Mouse (Mus musculus) MEL-GATA-1-ER (cell line): ENCODE measurements at regions not wholly inside any gene's neighbourhood (a gene's known extent, or its start where the extent isn't known, plus 50 kb on each side); places are given as distances from the start of the nearest gene placed in this dataset.

Source experiments
- DNase-seq: peaks from one replicate; pipeline ENCODE4 v3.0.0-alpha.2; 2012; ENCODE audit warnings: low read depth; ENCODE audit errors: extremely low read depth

GRCm38 (mm10) chr3:3000199-3000598, 2750.4 kb upstream of the Gm8797 start:
- DNase-seq: peak; percentile 40

- no peak for DNase-seq
Observed at GRCm38 (mm10) chr3:3001224-3001623, 2749.4 kb upstream of the Gm8797 start.

- no peak for DNase-seq
Observed at GRCm38 (mm10) chr3:3001639-3002038, 2749.0 kb upstream of the Gm8797 start.

GRCm38 (mm10) chr3:3003425-3003824, 2747.2 kb upstream of the Gm8797 start:
- DNase-seq: no peak

GRCm38 (mm10) chr3:3011111-3011510, 2739.5 kb upstream of the Gm8797 start:
- no peak for DNase-seq

GRCm38 (mm10) chr3:3012951-3013350, 2737.7 kb upstream of the Gm8797 start:
- DNase-seq: no peak

- no peak for DNase-seq
Observed at GRCm38 (mm10) chr3:3014978-3015377, 2735.6 kb upstream of the Gm8797 start.

GRCm38 (mm10) chr3:3016572-3016971, 2734.0 kb upstream of the Gm8797 start:
- no peak for DNase-seq

GRCm38 (mm10) chr3:3032793-3033192, 2717.8 kb upstream of the Gm8797 start:
- no peak for DNase-seq
